Mouse (Mus musculus): Measurements from ENCODE around the gene Myo7a.

Myo7a gene

GRCm38 (mm10) chr7:98142648-98143047 lies 23.3 kb upstream of the Myo7a start:
- no peak for DNase-seq (ENCODE audit: low spot score in 2 of 2)

GRCm38 (mm10) chr7:98142247-98142646 lies 22.9 kb upstream of the Myo7a start:
- DNase-seq (ENCODE audit: low spot score in 2 of 2) = no peak

GRCm38 (mm10) chr7:98141206-98141605 lies 21.9 kb upstream of the Myo7a start:
- DNase-seq (ENCODE audit: low spot score in 2 of 2) = no peak

- no peak for DNase-seq (ENCODE audit: low spot score in 2 of 2)
Measured at GRCm38 (mm10) chr7:98140597-98140996, 21.3 kb upstream of the Myo7a start.

GRCm38 (mm10) chr7:98139216-98139615 lies 19.9 kb upstream of the Myo7a start:
- DNase-seq (ENCODE audit: low spot score in 2 of 2) = no peak

- no peak for DNase-seq (ENCODE audit: low spot score in 2 of 2)
Measured at GRCm38 (mm10) chr7:98137995-98138394, 18.7 kb upstream of the Myo7a start.

GRCm38 (mm10) chr7:98137583-98137982 lies 18.3 kb upstream of the Myo7a start:
- DNase-seq (ENCODE audit: low spot score in 2 of 2) = no peak

GRCm38 (mm10) chr7:98131751-98132150 lies 12.4 kb upstream of the Myo7a start:
- no peak for DNase-seq (ENCODE audit: low spot score in 2 of 2)

GRCm38 (mm10) chr7:98125473-98125872 lies 6.1 kb upstream of the Myo7a start:
- no peak for DNase-seq (ENCODE audit: low spot score in 2 of 2)

- no peak for DNase-seq (ENCODE audit: low spot score in 2 of 2)
Measured at GRCm38 (mm10) chr7:98124701-98125100, 5.4 kb upstream of the Myo7a start.

GRCm38 (mm10) chr7:98121673-98122072 lies 2.3 kb upstream of the Myo7a start:
- DNase-seq (ENCODE audit: low spot score in 2 of 2) = no peak

GRCm38 (mm10) chr7:98121241-98121640 lies 1.9 kb upstream of the Myo7a start:
- DNase-seq (ENCODE audit: low spot score in 2 of 2) = no peak

- DNase-seq (ENCODE audit: low spot score in 2 of 2) = peak; percentile 60 to 62
Measured at GRCm38 (mm10) chr7:98120325-98120724, 1.0 kb upstream of the Myo7a start.

- DNase-seq (ENCODE audit: low spot score in 2 of 2) = no peak
Measured at GRCm38 (mm10) chr7:98119961-98120232, 573 bp upstream of the Myo7a start.

GRCm38 (mm10) chr7:98117012-98117660 lies 2.2 kb downstream of the Myo7a start:
- peak in 1 of 2 experiments; percentile 62 for DNase-seq (ENCODE audit: low spot score in 2 of 2)

- DNase-seq (ENCODE audit: low spot score in 2 of 2) = no peak
Measured at GRCm38 (mm10) chr7:98114656-98115055, 4.7 kb downstream of the Myo7a start.

GRCm38 (mm10) chr7:98111233-98111632 lies 8.1 kb downstream of the Myo7a start:
- DNase-seq (ENCODE audit: low spot score in 2 of 2) = no peak

- DNase-seq (ENCODE audit: low spot score in 2 of 2) = no peak
Measured at GRCm38 (mm10) chr7:98109771-98110170, 9.6 kb downstream of the Myo7a start.

GRCm38 (mm10) chr7:98108636-98109430 lies 10.5 kb downstream of the Myo7a start:
- no peak for DNase-seq (ENCODE audit: low spot score in 2 of 2)

GRCm38 (mm10) chr7:98106272-98106671 lies 13.1 kb downstream of the Myo7a start:
- DNase-seq (ENCODE audit: low spot score in 2 of 2) = no peak

- no peak for DNase-seq (ENCODE audit: low spot score in 2 of 2)
Measured at GRCm38 (mm10) chr7:98104481-98105435, 14.6 kb downstream of the Myo7a start.

GRCm38 (mm10) chr7:98103942-98104292 lies 15.4 kb downstream of the Myo7a start:
- no peak for DNase-seq (ENCODE audit: low spot score in 2 of 2)
